Mouse (Mus musculus) megakaryocyte, embryonic 14.5 days (primary cell): ENCODE measurements around the gene Fastk.

Experiments used
- FLI1 ChIP-seq: IDR thresholded peaks from 2 replicates; pipeline ENCODE4 v1.6.1; 2012; ENCODE audit warnings: low read length, inconsistent platforms, mixed read lengths
- GATA1 ChIP-seq: IDR thresholded peaks from 3 replicates; pipeline ENCODE4 v1.6.1; 2012; ENCODE audit warnings: mixed read lengths, low read length, inconsistent platforms, borderline replicate concordance

GRCm38 (mm10) chr5:24416222-24416736 lies 28.8 kb downstream of the Fastk start:
- TF ChIP-seq GATA1 (no peak), FLI1 (no peak)
